Mouse (Mus musculus) forebrain, embryonic 11.5 days (tissue): ENCODE results near the gene Asxl1. TPM values are rescaled to one million over a fixed set of nuclear protein-coding genes. Genes with fewer than 3 reads are reported as not detected.
A peak's percentile ranks its signal among the peaks of the same experiment; 100 is the strongest.

Experiments
- ATAC-seq: fragments of 200-750 bp; cut with Nextera tagmentation; replicated peaks from 2 replicates; pipeline ENCODE4 v1.8.0; 2017; ENCODE audit warnings: moderate TSS enrichment; ENCODE audit not compliant: low FRiP score
- DNase-seq: peaks from one replicate; pipeline ENCODE4 v3.0.0-alpha.2; 2017; ENCODE audit warnings: low spot score
- H3K27ac ChIP-seq: fragments of 300-500 bp; sonication (generic); 2 replicates; pipeline ENCODE4 v1.5.1; 2014; ENCODE audit warnings: low read depth, low read length
- H3K27me3 ChIP-seq: fragments of 300-500 bp; sonication (generic); 2 replicates; pipeline ENCODE4 v1.6.1; 2014; ENCODE audit warnings: mild to moderate bottlenecking, low read length, mixed read lengths; ENCODE audit not compliant: control insufficient read depth, insufficient read depth
- H3K36me3 ChIP-seq: fragments of 300-500 bp; sonication (generic); 2 replicates; pipeline ENCODE4 v1.6.1; 2014; ENCODE audit warnings: mild to moderate bottlenecking, low read length, moderate library complexity, mixed read lengths; ENCODE audit not compliant: control insufficient read depth, insufficient read depth
- H3K4me1 ChIP-seq: fragments of 300-500 bp; sonication (generic); replicated peaks from 2 replicates; pipeline ENCODE4 v1.6.1; 2014; ENCODE audit warnings: low read length, mixed read lengths; ENCODE audit not compliant: control insufficient read depth, insufficient read depth
- H3K4me2 ChIP-seq: fragments of 300-500 bp; sonication (generic); 2 replicates; pipeline ENCODE4 v1.6.1; 2014; ENCODE audit warnings: low read depth, mild to moderate bottlenecking, low read length, moderate library complexity, mixed read lengths; ENCODE audit not compliant: severe bottlenecking
- H3K4me3 ChIP-seq: fragments of 300-500 bp; sonication (generic); 2 replicates; pipeline ENCODE4 v1.5.1; 2014; ENCODE audit warnings: low read depth, low read length
- H3K9ac ChIP-seq: fragments of 300-500 bp; sonication (generic); 2 replicates; pipeline ENCODE4 v1.6.1; 2014; ENCODE audit warnings: low read length
- H3K9me3 ChIP-seq: fragments of 300-500 bp; sonication (generic); 2 replicates; pipeline ENCODE4 v1.6.1; 2016; ENCODE audit warnings: low read length, mixed read lengths; ENCODE audit not compliant: control insufficient read depth
- WGBS: fragments of 180-500 bp; shearing (Covaris S2); extraction: QIAGEN DNeasy Blood & Tissue Kit; methylation state at CpG from one replicate; pipeline ENCODE4 v1.1.7; 2014; 5-methylcytosine and 5-hydroxymethylcytosine counted together
- polyA plus RNA-seq: library from polyadenylated mRNA; unstranded; fragments of >200 nt; fragmentation: Nextera tagmentation; extraction: Ambion mirVana; gene quantifications from 2 replicates; pipeline ENCODE4 v1.2.1, GENCODE M21; 2014

The Asxl1 gene
- polyA plus RNA-seq, 1 experiment from 2014 or later, result 25.4 TPM

DNA sequence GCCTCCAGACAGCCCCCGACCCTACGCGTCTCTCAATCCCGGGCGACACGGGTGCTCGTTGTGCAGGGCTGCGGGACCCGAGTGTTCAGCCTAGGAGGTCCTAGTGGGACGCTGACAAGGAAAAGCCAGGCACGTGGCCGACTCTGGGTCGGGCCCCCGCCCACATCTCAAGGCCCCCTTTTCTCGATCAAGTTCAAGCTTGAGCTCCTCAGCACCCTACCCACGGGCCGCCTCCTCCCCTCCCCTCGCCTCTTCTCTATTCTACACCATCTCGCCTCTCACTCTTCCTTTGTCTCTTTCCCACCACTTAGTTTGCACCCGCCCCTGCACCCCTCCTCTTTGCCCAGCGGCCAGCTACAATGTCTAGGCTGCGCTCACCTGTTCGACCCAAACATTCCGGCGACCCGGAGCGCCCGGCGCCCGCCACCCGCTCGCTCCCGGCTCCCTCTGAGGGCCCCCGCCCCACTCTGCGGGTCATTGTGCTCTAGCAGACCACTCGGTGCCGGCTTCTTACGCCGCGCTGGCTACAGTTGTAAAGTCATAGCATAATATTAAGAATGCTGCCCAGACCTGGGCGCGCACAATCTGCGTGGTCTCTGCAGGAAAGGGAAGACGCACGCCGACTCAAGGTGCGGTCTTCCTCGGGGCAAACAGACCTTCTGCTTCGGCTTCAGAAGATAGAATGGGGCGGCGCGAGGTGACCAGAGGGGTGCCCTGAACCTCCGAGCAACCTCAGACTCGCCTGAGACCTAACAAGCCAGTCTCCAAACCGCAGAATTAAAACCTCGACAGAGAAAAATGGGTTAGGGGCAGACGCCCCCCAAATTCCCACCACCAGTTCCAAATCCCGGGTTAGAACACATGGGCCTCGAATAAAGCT, 99.7 kb downstream of the Asxl1 start:
- WGBS, result under 1% methylated on average over 59 of the region's 59 CpGs
- Histone ChIP-seq H3K27ac (peak overlapping the region; percentile 92), H3K9ac (peak overlapping the region; percentile 88), H3K4me3 (peak overlapping the region; percentile 82), H3K27me3 (no peaks in the 10 kb centered on the region), H3K4me2 (peak overlapping the region; percentile 100), H3K4me1 (peaks cover 10% of the 10 kb centered on the region; the same call in 1 of the 2 replicates), H3K36me3 (no peaks in the 10 kb centered on the region), H3K9me3 (no peaks in the 10 kb centered on the region)
- DNase-seq (peak; percentile 79), ATAC-seq (peak; percentile 67)

- Histone ChIP-seq H3K4me2 (peak overlapping the region; percentile 100), H3K4me1 (peaks cover 10% of the 10 kb centered on the region; the same call in 1 of the 2 replicates), H3K4me3 (peak overlapping the region; percentile 82), H3K9me3 (no peaks in the 10 kb centered on the region), H3K27ac (peak overlapping the region; percentile 92), H3K36me3 (no peaks in the 10 kb centered on the region), H3K27me3 (no peaks in the 10 kb centered on the region), H3K9ac (peak overlapping the region; percentile 88)
- DNase-seq (no peak), ATAC-seq (no peak)
- under 1% methylated on average over 8 of the region's 8 CpGs for whole genome bisulfite sequencing
Measured at GRCm38 (mm10) chr2:153446017-153446408, 100.4 kb downstream of the Asxl1 start.

GRCm38 (mm10) chr2:153446476-153446875, 100.8 kb downstream of the Asxl1 start:
- Histone ChIP-seq H3K36me3 (no peaks in the 10 kb centered on the region), H3K4me2 (no peak overlapping the region; the same call in 1 of the 2 replicates), H3K9me3 (no peaks in the 10 kb centered on the region), H3K9ac (no peak overlapping the region), H3K27ac (no peak overlapping the region), H3K4me3 (no peak overlapping the region), H3K27me3 (no peaks in the 10 kb centered on the region), H3K4me1 (peaks cover 10% of the 10 kb centered on the region; the same call in 1 of the 2 replicates)
- 24% methylated on average over 4 of the region's 4 CpGs for WGBS
- DNase-seq (no peak), ATAC-seq (no peak)

DNA sequence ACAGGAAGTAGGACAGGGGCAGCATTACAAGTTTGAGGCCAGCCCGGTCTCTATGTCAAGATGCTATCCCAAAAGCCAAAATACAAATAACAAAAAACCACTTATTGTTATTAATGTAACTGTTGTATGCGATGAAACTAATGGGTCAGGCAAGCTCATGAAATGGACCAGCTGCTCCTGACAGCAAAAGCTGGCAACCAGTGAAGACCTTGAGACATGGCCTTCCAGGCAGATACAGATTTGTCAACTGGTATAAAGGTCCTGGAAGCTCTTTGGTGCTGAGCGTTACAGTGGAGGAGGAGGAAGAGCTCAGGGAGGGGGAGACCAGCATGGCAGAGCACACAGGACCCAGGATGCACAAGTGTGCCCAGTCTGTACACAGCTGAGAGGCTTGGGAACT, 102.1 kb downstream of the Asxl1 start:
- 93% methylated on average over 3 of the region's 3 CpGs for WGBS
- Histone ChIP-seq H3K9ac (no peak overlapping the region), H3K27ac (no peak overlapping the region), H3K4me3 (no peak overlapping the region), H3K9me3 (no peaks in the 10 kb centered on the region), H3K27me3 (no peaks in the 10 kb centered on the region), H3K4me1 (peaks cover 5% of the 10 kb centered on the region; the same call in 1 of the 2 replicates), H3K36me3 (no peaks in the 10 kb centered on the region), H3K4me2 (no peak overlapping the region)
- DNase-seq, result no peak
- ATAC-seq, result no peak

DNA sequence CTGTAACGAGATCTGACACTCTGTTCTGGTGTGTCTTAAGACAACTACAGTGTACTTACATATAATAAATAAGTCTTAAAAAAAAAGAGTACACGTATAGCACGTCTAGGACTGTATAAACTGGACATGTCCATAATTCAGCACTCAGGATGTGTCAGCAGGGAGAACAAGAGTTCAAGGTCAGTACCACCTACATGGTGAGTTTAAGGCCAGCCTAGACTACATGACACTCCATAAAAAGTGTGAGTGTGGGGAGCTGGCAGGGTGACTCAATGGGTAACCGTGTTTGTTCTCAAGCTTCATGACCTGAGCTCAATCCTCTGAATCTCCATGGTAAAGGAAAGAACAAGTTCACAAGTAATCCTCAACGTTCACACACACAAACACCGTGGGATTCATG, 102.9 kb downstream of the Asxl1 start:
- no peak overlapping the region for H3K4me2 ChIP-seq
- H3K4me1 ChIP-seq, result peaks cover 5% of the 10 kb centered on the region; the same call in 1 of the 2 replicates
- H3K27ac ChIP-seq, result no peak overlapping the region
- no peak overlapping the region for H3K4me3 ChIP-seq
- H3K9ac ChIP-seq, result no peak overlapping the region
- no peaks in the 10 kb centered on the region for H3K27me3 ChIP-seq
- no peak for ATAC-seq
- H3K36me3 ChIP-seq, result no peaks in the 10 kb centered on the region
- H3K9me3 ChIP-seq, result no peaks in the 10 kb centered on the region
- no peak for DNase-seq
- WGBS, result 89% methylated on average over 6 of the region's 6 CpGs

Other genes starting within 250 kb of the Asxl1 start
- gene Hck, start 237.4 kb upstream of the Asxl1 start, polyA plus RNA-seq, result 1.8 TPM in 2 replicates
- 71.8 and 79.4 TPM in 2 replicates for gene Tm9sf4, start 184.5 kb upstream of the Asxl1 start, polyA plus RNA-seq
- gene Tspyl3, start 120.4 kb upstream of the Asxl1 start, polyA plus RNA-seq, result 4.8 and 5.6 TPM in 2 replicates
- gene Plagl2, start 104.4 kb upstream of the Asxl1 start, polyA plus RNA-seq, result 37.4 and 40.4 TPM in 2 replicates
- 7.2 and 8.1 TPM in 2 replicates for gene Pofut1, start 104.3 kb upstream of the Asxl1 start, polyA plus RNA-seq
- 7.1 and 7.4 TPM in 2 replicates for gene Kif3b, start 54.4 kb upstream of the Asxl1 start, polyA plus RNA-seq
- not detected in 2 replicates for gene 4930404H24Rik, start 147.0 kb downstream of the Asxl1 start, polyA plus RNA-seq
- 25.6 and 26.2 TPM in 2 replicates for gene Nol4l, start 184.1 kb downstream of the Asxl1 start, polyA plus RNA-seq